Mouse (Mus musculus) heart, adult 2 months (tissue): ENCODE measurements around the gene Taf1d. TPM values are rescaled to one million over a fixed set of nuclear protein-coding genes. Genes with fewer than 3 reads are reported as not detected.
"Not testable (repeated sequence)": the region's sequence is repeated elsewhere in the genome, so short reads cannot be mapped to it uniquely, and the experiment has no call there.

Source experiments
- DNase-seq, 2 experiments: peaks; one replicate each; pipeline ENCODE4 v3.0.0; 2021
- H3K27ac ChIP-seq: fragments of 200-600 bp; 2 replicates; pipeline ENCODE4 v1.8.1; 2022
- H3K27me3 ChIP-seq: fragments of 200-500 bp; 2 replicates; pipeline ENCODE4 v1.6.1; 2012; ENCODE audit warnings: mild to moderate bottlenecking, low read length, inconsistent platforms, mixed read lengths; ENCODE audit not compliant: control insufficient read depth, insufficient read depth
- H3K36me3 ChIP-seq: fragments of 200-500 bp; 2 replicates; pipeline ENCODE4 v1.6.1; 2012; ENCODE audit warnings: low read length, inconsistent platforms; ENCODE audit not compliant: control insufficient read depth, insufficient read depth
- H3K4me1 ChIP-seq: fragments of 200-500 bp; 2 replicates; pipeline ENCODE4 v1.6.1; 2011; ENCODE audit warnings: low read length; ENCODE audit not compliant: control insufficient read depth, insufficient read depth
- H3K4me3 ChIP-seq: fragments of 200-600 bp; 2 replicates; pipeline ENCODE4 v1.8.1; 2022
- H3K79me2 ChIP-seq: fragments of 200-500 bp; replicated peaks from 2 replicates; pipeline ENCODE4 v1.6.1; 2012; ENCODE audit warnings: mild to moderate bottlenecking, inconsistent platforms, low read length, moderate library complexity, mixed read lengths; ENCODE audit not compliant: control insufficient read depth, insufficient read depth
- H3K9ac ChIP-seq: fragments of 200-500 bp; 2 replicates; pipeline ENCODE4 v1.6.1; 2012; ENCODE audit warnings: low read depth, mild to moderate bottlenecking, control low read depth, inconsistent platforms, low read length, mixed read lengths
- CTCF ChIP-seq: fragments of 200-600 bp; IDR thresholded peaks from 2 replicates; pipeline ENCODE4 v1.8.1; 2022; ENCODE audit warnings: antibody characterized with exemption, mild to moderate bottlenecking, moderate library complexity
- EP300 ChIP-seq: fragments of 200-500 bp; IDR thresholded peaks from 2 replicates; pipeline ENCODE4 v1.6.1; 2011; ENCODE audit warnings: low read depth, low read length, control low read depth; ENCODE audit not compliant: insufficient read depth
- POLR2A ChIP-seq: fragments of 200-500 bp; IDR thresholded peaks from 2 replicates; pipeline ENCODE4 v1.6.1; 2011; ENCODE audit warnings: mild to moderate bottlenecking, low read depth, low read length, control low read depth; ENCODE audit not compliant: insufficient read depth
- WGBS: fragments of 180-500 bp; shearing (Covaris S2); methylation state at CpG from one replicate; pipeline ENCODE4 v1.1.7; 2018; 5-methylcytosine and 5-hydroxymethylcytosine counted together
- intact Hi-C: fragments of 180-260 bp; cut with DNase I; formaldehyde crosslinking; loops from one replicate; pipeline ENCODE4 v1.15.1; 2025
- polyA plus RNA-seq: library from polyadenylated mRNA; depleted of rRNA; stranded (reverse); fragments of >200 nt; gene quantifications from 2 replicates; pipeline ENCODE4 v1.2.3, GENCODE M21; 2012
- total RNA-seq, 2 experiments: library from RNA; stranded (reverse); gene quantifications; 2 replicates each; pipeline ENCODE4 v1.2.3; 2021

The Taf1d gene
- total and polyA plus RNA-seq, 3 experiments, result 5.8 to 28.0 (median 26.0) TPM

GRCm38 (mm10) chr9:15310179-15310578 lies 4.2 kb downstream of the Taf1d start:
- intact Hi-C loops, result no loop called here
- no peak for DNase-seq
- Histone ChIP-seq H3K79me2 (no peaks in the 10 kb centered on the region), H3K4me1 (peaks cover 8% of the 10 kb centered on the region), H3K4me3 (no peak overlapping the region), H3K27ac (no peak overlapping the region), H3K9ac (no peak overlapping the region), H3K36me3 (peaks cover 52% of the 10 kb centered on the region), H3K27me3 (no peaks in the 10 kb centered on the region)
- 88% methylated on average over 1 of the region's 1 CpGs for WGBS
- TF ChIP-seq CTCF (no peak), POLR2A (no peak), EP300 (no peak)

- H3K27ac ChIP-seq, result no peak overlapping the region
- H3K4me3 ChIP-seq, result no peak overlapping the region
- WGBS, result 64% methylated on average over 2 of the region's 2 CpGs
- peaks cover 55% of the 10 kb centered on the region for H3K36me3 ChIP-seq
- no peaks in the 10 kb centered on the region for H3K27me3 ChIP-seq
- intact Hi-C loops, result no loop called here
- TF ChIP-seq EP300 (no peak), CTCF (no peak), POLR2A (no peak)
- no peaks in the 10 kb centered on the region for H3K79me2 ChIP-seq
- DNase-seq, result no peak
- peaks cover 4% of the 10 kb centered on the region for H3K4me1 ChIP-seq
- no peak overlapping the region for H3K9ac ChIP-seq
Observed at GRCm38 (mm10) chr9:15312054-15312735, 6.2 kb downstream of the Taf1d start.

- Histone ChIP-seq H3K4me1 (peaks cover 2% of the 10 kb centered on the region; the same call in 1 of the 2 replicates), H3K27me3 (no peaks in the 10 kb centered on the region), H3K9ac (no peak overlapping the region), H3K4me3 (no peak overlapping the region), H3K27ac (no peak overlapping the region), H3K79me2 (no peaks in the 10 kb centered on the region), H3K36me3 (peaks cover 44% of the 10 kb centered on the region)
- intact Hi-C loops, result no loop called here
- TF ChIP-seq CTCF (no peak), POLR2A (no peak), EP300 (no peak)
- DNase-seq, result no peak
- WGBS, result 83% methylated on average over 5 of the region's 5 CpGs
Observed at GRCm38 (mm10) chr9:15313633-15314032, 7.6 kb downstream of the Taf1d start.

DNA sequence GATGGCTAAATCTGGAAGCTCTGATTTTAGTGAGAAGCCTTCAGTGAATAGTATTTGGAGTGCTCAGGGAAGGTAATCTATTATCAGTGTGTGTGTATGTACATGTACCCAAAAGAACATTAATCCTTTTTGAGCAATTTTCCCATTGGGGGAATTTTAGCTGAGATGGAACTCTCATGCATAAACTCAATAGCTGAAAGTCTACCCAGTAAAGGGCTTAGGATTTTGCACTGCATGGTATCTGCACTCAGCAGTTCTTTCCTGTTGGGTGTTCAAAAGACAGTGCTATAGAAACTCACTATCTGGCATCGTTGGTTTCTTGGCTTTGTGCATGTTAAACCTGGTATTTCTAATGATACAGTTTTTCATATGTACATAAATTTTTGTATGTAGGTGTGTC lies 8.6 kb downstream of the Taf1d start:
- Histone ChIP-seq H3K36me3 (peaks cover 35% of the 10 kb centered on the region), H3K27ac (no peak overlapping the region)
- WGBS, result 93% methylated on average over 1 of the region's 1 CpGs

GRCm38 (mm10) chr9:15316296-15316695 lies 10.3 kb downstream of the Taf1d start:
- 96% methylated on average over 2 of the region's 2 CpGs for WGBS

More for the DNA sequence above, 8.6 kb downstream of the Taf1d start:
- Histone ChIP-seq H3K4me1 (no peaks in the 10 kb centered on the region; the same call in 1 of the 2 replicates), H3K27me3 (no peaks in the 10 kb centered on the region), H3K79me2 (no peaks in the 10 kb centered on the region), H3K4me3 (no peak overlapping the region), H3K9ac (no peak overlapping the region)
- intact Hi-C loops, result no loop called here
- no peak for TF ChIP-seq CTCF
- no peak for TF ChIP-seq POLR2A
- no peak for TF ChIP-seq EP300
- no peak for DNase-seq

DNA sequence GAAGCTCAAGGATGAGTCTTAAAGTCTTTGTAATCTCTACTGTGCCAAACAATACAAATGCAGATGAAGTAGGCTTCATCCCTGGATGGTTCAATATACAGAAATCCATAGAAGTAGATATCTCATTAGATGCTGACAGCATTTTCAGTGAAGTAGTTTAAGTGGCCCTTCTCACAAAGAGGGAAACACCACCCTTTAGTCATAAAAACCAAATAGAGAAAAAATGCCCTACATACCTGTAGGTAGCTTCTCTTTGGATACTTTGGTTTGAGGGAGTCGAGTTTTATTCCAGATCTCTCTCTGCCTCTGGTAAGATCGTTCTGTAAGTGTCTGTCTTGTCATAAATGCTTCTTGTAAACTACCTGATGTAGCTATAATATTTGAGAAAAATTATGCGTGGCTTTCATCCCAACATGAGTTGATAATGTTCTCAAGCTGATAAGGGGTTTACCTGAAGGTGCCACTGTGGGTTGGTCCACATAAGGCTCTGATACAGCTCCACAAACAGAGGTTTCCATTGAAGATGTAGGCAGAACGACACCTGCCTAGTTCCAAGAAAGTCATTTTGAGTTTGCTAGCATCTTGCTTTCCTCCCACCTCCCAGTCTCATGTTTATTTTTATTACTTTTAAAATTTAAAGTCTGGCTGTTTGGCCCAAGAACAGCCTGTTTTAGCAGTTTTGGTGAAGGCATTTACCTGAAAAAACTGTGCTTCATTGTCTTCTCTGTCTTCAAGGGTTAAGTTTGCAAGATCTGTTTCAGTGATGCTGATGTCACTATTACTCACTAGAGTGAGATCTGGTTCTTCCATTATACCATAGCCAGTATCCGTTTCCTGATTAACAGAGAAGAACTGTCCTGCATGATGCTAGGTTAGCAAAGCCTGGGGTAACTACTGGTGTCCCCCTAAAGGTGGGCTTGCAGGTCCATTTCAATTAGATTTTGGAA lies 11.5 kb downstream of the Taf1d start:
- no peaks in the 10 kb centered on the region for H3K79me2 ChIP-seq
- no peak overlapping the region for H3K4me3 ChIP-seq
- 63% methylated on average over 5 of the region's 5 CpGs for WGBS
- H3K27me3 ChIP-seq, result no peaks in the 10 kb centered on the region
- intact Hi-C loops, result no loop called here
- H3K36me3 ChIP-seq, result peaks cover 17% of the 10 kb centered on the region
- TF ChIP-seq EP300 (no peak), CTCF (no peak), POLR2A (no peak)
- no peaks in the 10 kb centered on the region for H3K4me1 ChIP-seq
- DNase-seq, result no peak
- no peak overlapping the region for H3K27ac ChIP-seq
- no peak overlapping the region for H3K9ac ChIP-seq

More at GRCm38 (mm10) chr9:15316296-15316695, 10.3 kb downstream of the Taf1d start:
- H3K4me1 ChIP-seq, H3K27me3 ChIP-seq, H3K9ac ChIP-seq, H3K79me2 ChIP-seq, DNase-seq, intact Hi-C loops, H3K4me3 ChIP-seq, H3K27ac ChIP-seq: not testable (repeated sequence)
- peaks cover 25% of the 10 kb centered on the region for H3K36me3 ChIP-seq
